Mouse (Mus musculus): ENCODE measurements around the gene Zbtb2. TPM values are rescaled to one million over a fixed set of nuclear protein-coding genes. Genes with fewer than 3 reads are reported as not detected.

Gene Zbtb2
- polyA plus RNA-seq, 1 experiment from 2014 or later, result 18.4 TPM

GRCm38 (mm10) chr10:4375267-4375666 is 12.6 kb downstream of the Zbtb2 start:
- Histone ChIP-seq H3K36me3 (ENCODE audit: control insufficient read depth, insufficient read depth, low read length) (peaks cover 19% of the 10 kb centered on the region; the same call in 1 of the 2 replicates), H3K4me1 (ENCODE audit: control insufficient read depth, insufficient read depth, low read length) (peaks cover 8% of the 10 kb centered on the region; the same call in 1 of the 2 replicates), H3K27ac (ENCODE audit: low read depth, low read length) (peak overlapping the region; percentile 57; the same call in 1 of the 2 replicates), H3K27me3 (ENCODE audit: control insufficient read depth, insufficient read depth, low read length) (no peaks in the 10 kb centered on the region), H3K9me3 (ENCODE audit: control insufficient read depth, low read length) (no peaks in the 10 kb centered on the region), H3K4me2 (replicated peaks; ENCODE audit: low read depth, low read length) (no peak overlapping the region), H3K4me3 (ENCODE audit: low read length) (no peak overlapping the region), H3K9ac (ENCODE audit: low read depth, low read length) (no peak overlapping the region)
- ATAC-seq (ENCODE audit: low FRiP score, low TSS enrichment), result no peak
- WGBS, result 60% methylated on average over 7 of the region's 7 CpGs

DNA sequence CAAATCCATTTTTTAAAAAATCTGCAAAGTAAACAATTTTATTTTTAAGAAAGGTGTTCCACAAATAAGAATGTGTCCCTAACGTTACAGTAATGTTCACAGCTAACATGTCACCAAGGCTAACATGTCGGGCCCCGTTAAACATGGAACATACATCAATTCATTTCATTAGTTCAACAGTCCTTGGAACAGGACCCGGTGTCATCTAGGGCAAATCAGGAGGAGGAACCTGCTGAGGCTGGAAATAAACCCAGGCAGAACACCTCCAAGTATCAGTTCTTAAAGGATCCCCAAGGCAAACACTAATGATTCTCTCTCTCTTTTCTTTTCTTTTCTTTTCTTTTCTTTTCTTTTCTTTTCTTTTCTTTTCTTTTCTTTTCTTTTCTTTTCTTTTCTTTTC is 13.2 kb downstream of the Zbtb2 start:
- 55% methylated on average over 4 of the region's 4 CpGs for WGBS

DNA sequence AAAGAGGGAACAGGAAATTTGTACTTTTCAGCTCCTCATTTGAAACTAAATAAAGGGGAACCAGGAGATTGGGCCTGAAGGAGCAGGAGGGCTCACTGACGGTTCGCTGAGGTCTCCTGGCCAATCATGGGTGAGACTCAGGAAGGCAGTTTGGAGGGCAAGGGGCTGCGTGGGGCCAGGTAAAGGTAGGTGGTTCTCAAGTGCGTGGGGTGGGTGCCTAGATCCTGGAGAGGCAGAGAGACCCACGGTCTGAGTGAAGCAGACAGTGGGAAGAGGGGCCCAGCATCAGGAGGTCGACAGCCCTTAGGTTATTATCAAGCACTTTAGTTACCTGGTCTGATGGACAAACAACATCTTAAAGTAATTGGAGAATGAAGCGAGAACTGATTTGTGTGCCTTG is 13.7 kb downstream of the Zbtb2 start:
- peaks cover 8% of the 10 kb centered on the region; the same call in 1 of the 2 replicates for H3K4me1 ChIP-seq (ENCODE audit: control insufficient read depth, insufficient read depth, low read length)

More for the DNA sequence above, 13.2 kb downstream of the Zbtb2 start:
- no peak overlapping the region for H3K4me3 ChIP-seq (ENCODE audit: low read length)
- H3K4me1 ChIP-seq (ENCODE audit: control insufficient read depth, insufficient read depth, low read length), result peaks cover 8% of the 10 kb centered on the region; the same call in 1 of the 2 replicates
- H3K9me3 ChIP-seq (ENCODE audit: control insufficient read depth, low read length), result no peaks in the 10 kb centered on the region
- H3K27ac ChIP-seq (ENCODE audit: low read depth, low read length), result no peak overlapping the region
- H3K36me3 ChIP-seq (ENCODE audit: control insufficient read depth, insufficient read depth, low read length), result peaks cover 19% of the 10 kb centered on the region; the same call in 1 of the 2 replicates
- no peak overlapping the region for H3K9ac ChIP-seq (ENCODE audit: low read depth, low read length)
- H3K4me2 ChIP-seq (replicated peaks; ENCODE audit: low read depth, low read length), result no peak overlapping the region
- no peaks in the 10 kb centered on the region for H3K27me3 ChIP-seq (ENCODE audit: control insufficient read depth, insufficient read depth, low read length)
- no peak for ATAC-seq (ENCODE audit: low FRiP score, low TSS enrichment)

DNA sequence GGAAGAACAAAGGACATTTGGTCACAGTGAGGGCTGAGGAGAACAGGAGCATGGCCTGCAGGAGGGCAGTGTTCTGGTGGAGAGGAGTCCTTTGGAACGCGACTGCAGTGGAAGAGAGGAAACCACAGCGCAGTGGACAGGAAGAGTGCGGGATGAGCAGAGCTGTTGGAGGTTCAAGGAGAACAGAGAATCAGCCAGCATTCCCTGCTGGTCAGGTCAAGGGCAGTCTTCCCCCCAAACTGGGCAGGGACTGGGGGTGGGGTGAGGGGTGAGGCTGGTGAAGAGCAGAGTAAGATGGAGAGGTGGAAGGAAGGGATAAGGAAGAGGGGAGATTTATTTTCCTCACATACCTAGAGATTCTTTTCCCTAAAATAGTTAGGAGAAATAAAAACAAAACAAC is 14.3 kb downstream of the Zbtb2 start:
- Histone ChIP-seq H3K27ac (ENCODE audit: low read depth, low read length) (no peak overlapping the region), H3K36me3 (ENCODE audit: control insufficient read depth, insufficient read depth, low read length) (peaks cover 28% of the 10 kb centered on the region; the same call in 1 of the 2 replicates), H3K9ac (ENCODE audit: low read depth, low read length) (no peak overlapping the region), H3K4me2 (replicated peaks; ENCODE audit: low read depth, low read length) (no peak overlapping the region), H3K9me3 (ENCODE audit: control insufficient read depth, low read length) (no peaks in the 10 kb centered on the region), H3K27me3 (ENCODE audit: control insufficient read depth, insufficient read depth, low read length) (no peaks in the 10 kb centered on the region), H3K4me3 (ENCODE audit: low read length) (no peak overlapping the region), H3K4me1 (ENCODE audit: control insufficient read depth, insufficient read depth, low read length) (peaks cover 8% of the 10 kb centered on the region; the same call in 1 of the 2 replicates)
- WGBS, result 92% methylated on average over 4 of the region's 4 CpGs
- no peak for ATAC-seq (ENCODE audit: low FRiP score, low TSS enrichment)

More for the DNA sequence above, 13.7 kb downstream of the Zbtb2 start:
- Histone ChIP-seq H3K9ac (ENCODE audit: low read depth, low read length) (no peak overlapping the region), H3K27ac (ENCODE audit: low read depth, low read length) (no peak overlapping the region), H3K36me3 (ENCODE audit: control insufficient read depth, insufficient read depth, low read length) (peaks cover 21% of the 10 kb centered on the region; the same call in 1 of the 2 replicates), H3K4me2 (replicated peaks; ENCODE audit: low read depth, low read length) (no peak overlapping the region), H3K27me3 (ENCODE audit: control insufficient read depth, insufficient read depth, low read length) (no peaks in the 10 kb centered on the region), H3K4me3 (ENCODE audit: low read length) (no peak overlapping the region), H3K9me3 (ENCODE audit: control insufficient read depth, low read length) (no peaks in the 10 kb centered on the region)
- 79% methylated on average over 7 of the region's 7 CpGs for WGBS
- no peak for ATAC-seq (ENCODE audit: low FRiP score, low TSS enrichment)

DNA sequence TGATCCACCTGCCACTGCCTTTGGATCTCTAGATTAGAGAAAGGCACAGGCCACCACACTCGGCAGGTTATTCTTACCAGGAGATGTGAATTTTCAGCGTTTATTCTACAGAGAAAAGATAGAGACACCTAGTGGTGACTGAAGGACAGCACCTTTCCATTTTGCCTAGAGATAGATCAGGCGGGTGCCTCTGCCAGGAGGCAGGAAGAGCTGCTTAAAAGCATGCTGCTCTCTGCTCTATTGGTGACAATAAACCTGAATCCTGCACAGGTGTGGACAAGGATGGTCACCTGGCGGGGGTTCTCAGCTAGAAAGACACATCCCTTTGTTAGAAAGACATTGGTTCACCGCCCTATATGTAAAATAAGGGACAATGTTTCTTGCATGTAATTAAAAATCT is 15.9 kb downstream of the Zbtb2 start:
- H3K27me3 ChIP-seq (ENCODE audit: control insufficient read depth, insufficient read depth, low read length), result no peaks in the 10 kb centered on the region
- no peak overlapping the region for H3K27ac ChIP-seq (ENCODE audit: low read depth, low read length)
- peaks cover 5% of the 10 kb centered on the region; the same call in 1 of the 2 replicates for H3K4me1 ChIP-seq (ENCODE audit: control insufficient read depth, insufficient read depth, low read length)
- H3K9me3 ChIP-seq (ENCODE audit: control insufficient read depth, low read length), result no peaks in the 10 kb centered on the region
- no peak; the same call in 1 of the 2 replicates for ATAC-seq (ENCODE audit: low FRiP score, low TSS enrichment)
- 57% methylated on average over 5 of the region's 5 CpGs for WGBS
- no peak overlapping the region for H3K9ac ChIP-seq (ENCODE audit: low read depth, low read length)
- peaks cover 37% of the 10 kb centered on the region; the same call in 1 of the 2 replicates for H3K36me3 ChIP-seq (ENCODE audit: control insufficient read depth, insufficient read depth, low read length)
- no peak overlapping the region for H3K4me3 ChIP-seq (ENCODE audit: low read length)
- no peak overlapping the region for H3K4me2 ChIP-seq (replicated peaks; ENCODE audit: low read depth, low read length)

DNA sequence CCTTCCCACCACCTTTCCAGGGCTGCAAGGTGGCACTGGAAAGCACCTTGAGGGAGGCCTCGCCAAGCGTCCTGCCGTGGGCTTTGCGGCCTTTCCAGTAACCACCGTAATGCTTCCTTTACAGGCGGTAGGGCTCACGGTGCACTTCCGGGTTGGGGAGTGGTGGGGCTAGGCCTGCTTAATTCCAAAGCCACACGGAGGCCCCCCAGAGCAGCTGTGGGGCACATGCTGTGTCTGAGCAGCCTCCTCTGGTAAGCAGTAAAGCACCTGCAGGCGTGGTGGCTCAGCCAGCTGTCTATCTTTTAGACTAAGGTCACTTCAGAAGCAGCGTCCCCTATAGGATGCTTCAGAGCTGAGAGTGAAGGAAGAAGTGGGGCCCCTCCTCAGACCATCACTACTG is 17.8 kb downstream of the Zbtb2 start:
- no peak overlapping the region for H3K4me2 ChIP-seq (replicated peaks; ENCODE audit: low read depth, low read length)
- no peaks in the 10 kb centered on the region for H3K27me3 ChIP-seq (ENCODE audit: control insufficient read depth, insufficient read depth, low read length)
- WGBS, result 92% methylated on average over 11 of the region's 11 CpGs
- H3K4me3 ChIP-seq (ENCODE audit: low read length), result no peak overlapping the region
- H3K27ac ChIP-seq (ENCODE audit: low read depth, low read length), result no peak overlapping the region
- no peak for ATAC-seq (ENCODE audit: low FRiP score, low TSS enrichment)
- no peak overlapping the region for H3K9ac ChIP-seq (ENCODE audit: low read depth, low read length)
- no peaks in the 10 kb centered on the region for H3K4me1 ChIP-seq (ENCODE audit: control insufficient read depth, insufficient read depth, low read length)
- peaks cover 40% of the 10 kb centered on the region; the same call in 1 of the 2 replicates for H3K36me3 ChIP-seq (ENCODE audit: control insufficient read depth, insufficient read depth, low read length)
- no peaks in the 10 kb centered on the region for H3K9me3 ChIP-seq (ENCODE audit: control insufficient read depth, low read length)

DNA sequence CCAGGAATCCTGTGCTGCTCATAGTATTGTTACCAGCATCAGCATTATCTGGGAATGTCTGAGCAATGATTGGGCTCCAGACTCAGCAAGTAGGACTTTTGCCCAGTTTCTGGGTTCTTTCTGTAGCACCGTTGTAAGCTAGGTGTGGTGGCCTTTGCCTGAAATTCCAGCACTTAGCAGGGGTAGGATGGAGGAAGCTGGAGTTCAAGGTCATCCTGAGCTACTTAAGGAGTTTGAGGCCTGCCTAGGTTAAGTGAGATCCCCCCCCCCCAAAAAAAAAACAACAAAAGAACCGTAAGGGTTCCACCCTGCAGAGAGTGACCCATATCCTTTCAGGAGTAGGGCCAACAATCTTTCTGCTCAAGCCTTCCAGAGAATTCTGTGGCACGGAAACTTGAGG is 23.3 kb downstream of the Zbtb2 start:
- H3K4me2 ChIP-seq (replicated peaks; ENCODE audit: low read depth, low read length), result no peak overlapping the region
- H3K36me3 ChIP-seq (ENCODE audit: control insufficient read depth, insufficient read depth, low read length), result peaks cover 21% of the 10 kb centered on the region; the same call in 1 of the 2 replicates
- 74% methylated on average over 3 of the region's 3 CpGs for WGBS
- H3K4me3 ChIP-seq (ENCODE audit: low read length), result no peak overlapping the region
- H3K27ac ChIP-seq (ENCODE audit: low read depth, low read length), result no peak overlapping the region
- H3K9me3 ChIP-seq (ENCODE audit: control insufficient read depth, low read length), result peaks cover 10% of the 10 kb centered on the region
- ATAC-seq (ENCODE audit: low FRiP score, low TSS enrichment), result no peak
- H3K4me1 ChIP-seq (ENCODE audit: control insufficient read depth, insufficient read depth, low read length), result no peaks in the 10 kb centered on the region
- H3K9ac ChIP-seq (ENCODE audit: low read depth, low read length), result no peak overlapping the region
- H3K27me3 ChIP-seq (ENCODE audit: control insufficient read depth, insufficient read depth, low read length), result no peaks in the 10 kb centered on the region

- H3K4me3 ChIP-seq (ENCODE audit: low read length), result no peak overlapping the region
- no peak overlapping the region for H3K4me2 ChIP-seq (replicated peaks; ENCODE audit: low read depth, low read length)
- H3K9me3 ChIP-seq (ENCODE audit: control insufficient read depth, low read length), result 0 out of 2 replicates have a peak, but pooled peaks cover under 1% of the 10 kb centered on the region
- no peaks in the 10 kb centered on the region for H3K27me3 ChIP-seq (ENCODE audit: control insufficient read depth, insufficient read depth, low read length)
- H3K36me3 ChIP-seq (ENCODE audit: control insufficient read depth, insufficient read depth, low read length), result peaks cover 52% of the 10 kb centered on the region
- H3K9ac ChIP-seq (ENCODE audit: low read depth, low read length), result no peak overlapping the region
- no peaks in the 10 kb centered on the region for H3K4me1 ChIP-seq (ENCODE audit: control insufficient read depth, insufficient read depth, low read length)
- no peak overlapping the region for H3K27ac ChIP-seq (ENCODE audit: low read depth, low read length)
- ATAC-seq (ENCODE audit: low FRiP score, low TSS enrichment), result no peak
- WGBS, result 87% methylated on average over 10 of the region's 10 CpGs
These were observed 30.5 kb downstream of the Zbtb2 start for GRCm38 (mm10) chr10:4357435-4357834.

DNA sequence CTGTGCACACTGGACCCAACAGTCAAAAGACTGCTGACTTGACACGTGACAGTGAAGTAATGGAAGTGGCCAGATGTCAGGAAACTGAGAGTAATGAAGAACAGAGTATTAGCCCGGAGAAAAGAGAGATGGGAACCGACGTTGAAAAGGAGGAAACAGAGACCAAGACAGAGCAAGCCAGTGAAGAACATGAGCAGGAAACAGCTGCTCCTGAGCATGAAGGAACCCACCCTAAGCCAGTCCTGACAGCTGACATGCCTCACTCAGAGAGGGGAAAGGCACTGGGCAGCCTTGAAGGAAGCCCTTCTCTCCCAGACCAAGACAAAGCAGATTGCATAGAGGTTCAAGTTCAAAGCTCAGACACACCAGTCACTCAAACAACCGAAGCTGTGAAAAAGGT is 31.3 kb downstream of the Zbtb2 start:
- H3K9ac ChIP-seq (ENCODE audit: low read depth, low read length), result no peak overlapping the region
- H3K9me3 ChIP-seq (ENCODE audit: control insufficient read depth, low read length), result no peaks in the 10 kb centered on the region
- H3K36me3 ChIP-seq (ENCODE audit: control insufficient read depth, insufficient read depth, low read length), result peaks cover 52% of the 10 kb centered on the region
- no peaks in the 10 kb centered on the region for H3K4me1 ChIP-seq (ENCODE audit: control insufficient read depth, insufficient read depth, low read length)
- no peak overlapping the region for H3K4me2 ChIP-seq (replicated peaks; ENCODE audit: low read depth, low read length)
- ATAC-seq (ENCODE audit: low FRiP score, low TSS enrichment), result no peak
- no peaks in the 10 kb centered on the region for H3K27me3 ChIP-seq (ENCODE audit: control insufficient read depth, insufficient read depth, low read length)
- WGBS, result 77% methylated on average over 5 of the region's 5 CpGs
- H3K27ac ChIP-seq (ENCODE audit: low read depth, low read length), result no peak overlapping the region
- no peak overlapping the region for H3K4me3 ChIP-seq (ENCODE audit: low read length)
